Mouse (Mus musculus): Measurements from ENCODE around the gene Gtsf1.

DNA sequence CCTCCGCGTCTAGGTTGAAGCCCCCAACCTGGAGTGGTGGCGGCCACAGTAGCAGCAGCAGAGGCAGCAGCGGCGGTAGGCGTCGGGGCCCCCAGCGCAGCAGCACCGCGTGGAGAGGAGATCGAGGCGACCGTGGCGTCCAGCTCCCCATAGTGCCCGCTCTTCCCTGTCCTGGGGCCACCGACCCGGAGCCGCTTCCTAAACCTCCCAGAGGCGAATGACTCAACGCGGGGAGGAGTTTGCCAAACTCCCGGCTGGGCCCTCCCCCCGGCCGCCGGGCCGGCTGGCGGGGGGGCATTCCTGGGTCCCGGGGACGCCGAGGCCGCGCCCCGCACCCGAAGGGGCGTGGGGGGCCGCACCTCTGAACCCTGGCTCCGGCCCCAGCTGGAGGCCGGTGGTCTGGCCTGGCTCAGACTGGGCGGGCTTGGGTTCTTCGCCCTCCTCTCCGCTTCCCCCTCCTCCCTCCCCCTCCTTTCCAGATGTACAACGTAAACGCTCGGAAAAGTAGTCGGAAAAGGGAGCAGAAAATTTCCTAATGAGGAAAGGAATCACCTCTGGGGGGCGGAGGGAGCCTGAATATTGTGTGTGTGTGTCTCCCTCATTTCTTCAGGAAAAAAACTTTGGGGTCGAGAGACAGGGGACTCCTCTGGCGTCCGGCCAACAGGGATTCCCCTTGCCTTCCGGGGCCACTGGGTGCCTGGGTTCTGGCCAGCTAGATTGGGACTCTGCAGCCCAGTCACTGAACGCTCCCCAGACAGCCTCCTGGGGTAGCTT lies 63.7 kb downstream of the Gtsf1 start, which contains the start of gene Itga5:
- TF ChIP-seq CTCF (IDR thresholded peaks at IDR 0.05; ENCODE audit: borderline replicate concordance, control insufficient read depth, extremely low read depth, insufficient read depth, low read length, poor library complexity) = no peak
- TF ChIP-seq POLR2A (IDR thresholded peaks at IDR 0.05; ENCODE audit: control insufficient read depth, extremely low read depth, insufficient read depth, low read length, poor library complexity) = no peak

Measured in thymus, adult 2 months (tissue).